Mouse (Mus musculus): ENCODE measurements around the gene Trpm3. TPM values are rescaled to one million over a fixed set of nuclear protein-coding genes. Genes with fewer than 3 reads are reported as not detected.

The Trpm3 gene
- total RNA-seq, 2 experiments from 2014 or later = 3.5 to 5.3 TPM

DNA sequence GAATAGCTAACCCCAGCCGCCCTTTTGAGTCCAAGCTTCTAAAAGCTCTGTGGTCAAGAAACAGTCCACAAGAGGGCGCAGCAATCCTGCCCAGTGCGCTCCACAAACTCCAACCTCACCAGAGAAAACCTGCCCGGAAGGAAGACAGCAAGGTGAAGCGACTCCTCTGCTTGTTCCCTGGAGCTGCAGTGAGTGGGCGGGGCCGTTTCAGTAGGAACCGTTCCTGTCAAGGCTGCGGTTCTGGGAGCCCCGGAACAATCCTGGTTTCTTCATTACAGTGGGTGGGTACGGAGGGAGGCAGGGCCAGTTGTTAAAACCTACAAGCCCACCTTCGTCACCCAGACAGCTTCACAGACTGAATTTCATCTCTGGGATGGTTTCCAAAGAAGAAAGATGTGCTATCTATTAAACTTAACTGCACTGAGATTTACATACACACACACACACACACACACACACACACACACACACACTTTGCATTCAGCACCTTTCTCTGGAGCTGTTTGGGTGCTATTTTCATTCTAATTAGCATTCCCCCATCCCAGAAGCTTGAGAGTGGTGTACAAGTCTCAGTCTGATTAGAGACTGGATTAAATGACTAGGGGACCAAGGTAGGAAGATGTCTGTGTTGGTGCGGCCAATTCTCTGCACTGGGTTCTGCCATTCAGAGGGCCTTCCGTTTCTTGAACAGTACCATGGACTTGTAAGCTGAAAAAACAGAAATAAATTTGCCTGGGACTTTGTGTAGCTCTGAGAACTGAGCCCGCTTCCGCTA, 777.2 kb downstream of the Trpm3 start:
- DNase-seq (ENCODE audit: low spot score in 2 of 2) = peak; percentile 51 to 79

DNA sequence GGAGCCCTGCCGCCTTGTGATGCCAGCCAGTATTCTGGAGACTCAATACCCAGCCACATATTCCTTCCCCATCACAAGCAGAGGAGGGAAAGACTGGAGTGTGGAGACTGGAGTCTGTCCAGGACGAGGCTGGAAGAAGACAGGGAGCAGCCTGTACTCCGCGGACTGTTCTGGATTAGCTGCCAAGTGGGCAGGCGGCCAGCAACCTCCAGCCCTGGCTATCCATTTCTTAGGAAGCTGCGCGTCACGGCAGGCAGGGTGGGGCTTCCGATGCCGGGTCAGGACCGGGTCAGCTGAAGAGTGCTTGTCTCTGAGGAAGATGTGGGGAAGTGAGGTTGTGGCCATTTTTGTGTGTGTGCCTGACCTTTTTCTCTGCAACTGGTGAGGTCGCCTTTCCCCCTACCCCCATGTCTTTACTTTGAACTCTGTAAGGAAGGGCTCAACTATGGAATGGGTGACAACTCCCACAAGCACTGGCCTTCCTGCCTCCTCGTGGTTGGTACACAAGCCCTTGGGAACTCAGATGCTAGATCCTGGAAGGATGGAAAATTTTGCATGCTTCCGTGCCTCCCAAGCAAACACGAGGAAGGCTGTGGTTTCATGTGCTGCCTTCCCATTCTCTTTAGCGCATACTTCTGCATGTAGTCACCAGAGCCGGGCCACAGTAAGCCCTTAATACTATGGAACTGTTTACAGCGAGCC, 777.9 kb downstream of the Trpm3 start:
- peak; percentile 96 to 99 for DNase-seq (ENCODE audit: low spot score in 2 of 2)

GRCm38 (mm10) chr19:22917345-22917735, 778.5 kb downstream of the Trpm3 start:
- no peak for DNase-seq (ENCODE audit: low spot score in 2 of 2)

GRCm38 (mm10) chr19:22920949-22921348, 782.1 kb downstream of the Trpm3 start:
- no peak for DNase-seq (ENCODE audit: low spot score in 2 of 2)

GRCm38 (mm10) chr19:22922871-22923670, 784.2 kb downstream of the Trpm3 start:
- DNase-seq (ENCODE audit: low spot score in 2 of 2) = no peak

DNA sequence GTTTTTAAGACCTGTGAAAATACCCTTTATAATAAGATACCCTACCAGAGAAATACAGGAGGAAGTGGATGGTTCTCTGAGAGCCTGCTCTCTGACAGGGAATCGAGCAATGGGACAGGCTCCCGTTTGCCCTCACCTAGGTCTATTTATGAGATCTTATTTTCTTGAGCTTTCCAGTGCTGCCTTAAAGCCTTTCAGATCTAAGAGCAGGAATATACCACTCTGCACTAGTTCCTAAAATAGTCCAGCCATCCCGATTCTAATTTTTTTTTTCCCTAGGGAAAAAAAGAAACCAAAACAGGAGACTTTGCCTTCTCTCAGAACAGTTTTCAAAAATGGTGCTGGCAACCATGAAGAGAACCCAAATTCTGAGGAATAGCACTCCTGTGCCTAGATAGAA, 786.4 kb downstream of the Trpm3 start:
- DNase-seq (ENCODE audit: low spot score in 2 of 2) = no peak

- DNase-seq (ENCODE audit: low spot score in 2 of 2) = no peak
Measured at GRCm38 (mm10) chr19:22926753-22927152, 787.9 kb downstream of the Trpm3 start.

DNA sequence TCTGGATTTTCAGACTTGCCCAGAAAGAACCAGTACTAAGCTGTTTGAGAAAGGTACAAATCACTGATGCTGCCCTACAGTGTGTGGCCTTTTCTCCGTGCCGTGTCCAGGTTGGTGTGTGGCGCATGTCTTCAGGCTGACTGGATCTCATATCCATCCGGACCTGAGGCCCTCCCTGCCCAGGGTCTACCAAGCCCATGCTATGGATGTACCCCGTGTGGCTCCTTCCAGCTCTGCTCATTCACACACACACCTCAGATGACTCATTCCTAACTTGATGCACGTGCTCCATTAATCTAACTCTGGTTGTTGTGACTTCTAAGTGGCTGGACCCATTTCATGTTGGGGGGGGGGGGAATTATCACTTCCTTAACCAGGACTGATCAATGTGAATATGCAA, 789.5 kb downstream of the Trpm3 start:
- DNase-seq (ENCODE audit: low spot score in 2 of 2) = no peak

DNA sequence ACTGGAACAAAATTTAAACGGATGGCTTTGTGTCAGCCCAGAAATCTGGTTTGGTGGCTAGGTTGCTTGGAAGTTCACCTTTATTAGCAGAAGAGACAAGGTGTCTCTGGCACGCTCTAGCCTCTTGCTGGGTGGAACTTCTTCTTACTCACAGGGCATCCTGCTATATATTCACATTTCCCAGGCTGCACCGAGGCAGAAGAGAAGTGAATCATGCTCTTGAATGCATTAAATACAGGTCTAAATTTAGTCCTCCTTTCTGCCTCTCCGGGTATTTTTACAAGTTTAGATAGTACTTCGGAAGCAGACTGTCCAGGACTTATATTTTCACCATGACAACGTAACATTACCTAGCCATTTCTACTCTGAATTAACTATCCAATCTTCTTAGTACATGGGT, 790.9 kb downstream of the Trpm3 start:
- no peak for DNase-seq (ENCODE audit: low spot score in 2 of 2)

DNA sequence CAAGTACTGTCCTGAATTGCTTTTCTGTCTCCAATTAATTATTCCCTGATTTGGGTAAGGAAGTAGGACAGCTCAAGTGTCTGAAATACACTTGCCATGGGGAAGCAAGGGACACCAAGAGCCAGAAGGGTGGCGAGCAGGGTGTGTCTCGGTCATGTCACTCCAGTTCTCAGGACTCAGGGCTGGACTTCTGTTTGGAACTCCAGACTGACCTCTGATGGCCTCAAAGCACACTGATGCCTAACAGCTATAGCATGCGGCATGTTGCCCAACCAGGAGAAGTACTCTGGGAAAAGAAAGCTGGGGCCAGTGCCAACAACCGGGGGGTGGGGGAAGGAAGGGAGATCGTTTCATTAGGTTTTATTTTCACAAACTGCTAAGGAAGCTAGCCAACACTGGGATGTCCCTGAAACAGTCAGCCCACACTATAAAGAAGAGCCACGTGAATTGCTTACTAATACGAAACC, 791.6 kb downstream of the Trpm3 start:
- peak in 1 of 2 experiments; percentile 58 for DNase-seq (ENCODE audit: low spot score in 2 of 2)

- DNase-seq (ENCODE audit: low spot score in 2 of 2) = no peak
Measured at GRCm38 (mm10) chr19:22931006-22931405, 792.2 kb downstream of the Trpm3 start.

GRCm38 (mm10) chr19:22935067-22935466, 796.2 kb downstream of the Trpm3 start:
- DNase-seq (ENCODE audit: low spot score in 2 of 2) = no peak

DNA sequence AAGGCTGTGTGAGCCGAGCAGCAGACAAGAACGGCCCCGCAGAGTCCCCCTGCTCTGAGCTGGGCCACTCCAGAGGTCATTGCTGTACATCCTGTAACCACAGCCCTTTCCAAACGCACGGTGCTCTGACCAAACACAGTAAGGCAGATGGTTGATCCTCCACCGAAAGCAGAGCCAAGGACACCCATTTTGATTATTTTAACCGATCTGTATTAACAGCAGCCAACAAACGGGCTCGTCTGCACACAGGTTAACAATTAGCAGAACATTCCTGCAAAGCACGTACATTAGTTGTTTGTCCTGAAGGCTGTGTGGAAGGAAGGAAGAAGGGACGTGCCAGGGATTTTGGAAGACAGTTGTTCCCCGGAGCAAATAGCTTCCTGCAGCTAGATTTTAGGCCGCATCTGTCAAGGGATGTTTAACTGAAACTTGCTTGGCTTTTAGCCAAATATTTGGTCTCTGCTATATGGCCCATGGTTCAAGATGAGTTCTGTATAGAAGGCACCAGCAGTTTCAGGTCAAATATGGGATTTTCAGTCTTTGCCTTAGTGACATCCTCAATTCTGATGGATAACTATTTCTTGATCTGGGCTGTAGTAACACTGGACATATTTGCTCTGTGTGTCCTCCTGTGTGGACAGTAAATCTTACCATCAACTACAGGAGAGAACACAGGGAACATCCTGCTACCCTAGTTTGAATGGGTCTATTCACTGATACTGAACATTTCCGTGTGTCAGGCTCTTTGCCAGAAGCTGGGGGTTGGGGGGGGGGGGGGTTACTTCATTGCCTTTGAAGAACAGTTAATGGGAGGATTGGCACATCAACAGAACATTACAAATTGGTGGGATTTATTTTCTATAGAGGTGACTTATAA, 800.2 kb downstream of the Trpm3 start:
- DNase-seq (ENCODE audit: low spot score in 2 of 2) = no peak

DNA sequence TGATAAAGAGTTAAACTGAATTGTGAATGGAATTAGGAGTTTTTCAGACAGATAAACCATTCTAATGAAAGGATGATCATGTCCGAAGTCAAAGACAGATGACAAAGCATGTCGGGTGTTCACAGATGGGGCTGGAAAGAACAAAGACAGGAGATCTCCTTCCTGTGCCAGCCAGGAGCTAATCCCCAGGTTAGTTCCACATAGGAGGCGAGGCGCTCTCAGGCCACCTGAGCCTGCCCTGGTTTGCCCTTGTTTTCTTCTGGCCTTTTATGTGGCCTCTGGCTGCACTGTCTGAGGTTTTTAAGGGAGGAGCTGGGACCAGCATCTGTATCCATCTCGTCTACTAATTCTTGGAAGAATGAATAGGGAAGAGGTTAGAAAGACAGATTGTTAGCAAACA, 801.0 kb downstream of the Trpm3 start:
- no peak for DNase-seq (ENCODE audit: low spot score in 2 of 2)

DNA sequence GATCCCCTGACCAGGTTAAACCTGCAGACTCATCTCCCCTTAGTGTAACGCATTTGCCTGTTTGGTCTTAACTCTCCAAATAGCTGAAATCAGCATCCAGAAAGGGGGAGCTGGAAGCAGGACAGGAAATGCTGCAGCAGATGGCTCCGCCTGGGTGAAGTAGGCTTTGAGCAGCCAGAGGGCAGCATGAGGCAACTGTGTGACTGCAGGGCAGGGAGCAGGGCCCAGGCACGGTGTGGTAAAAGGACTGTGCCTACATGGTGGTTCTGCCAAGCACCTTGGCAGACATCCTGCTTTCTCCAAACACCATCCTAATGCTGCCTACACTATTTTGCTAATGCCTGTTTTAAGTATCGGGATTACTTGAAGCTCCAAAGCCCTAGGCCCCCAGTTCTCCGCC, 801.6 kb downstream of the Trpm3 start:
- peak in 1 of 2 experiments; percentile 54 for DNase-seq (ENCODE audit: low spot score in 2 of 2)

GRCm38 (mm10) chr19:22940956-22941355, 802.1 kb downstream of the Trpm3 start:
- no peak for DNase-seq (ENCODE audit: low spot score in 2 of 2)

DNA sequence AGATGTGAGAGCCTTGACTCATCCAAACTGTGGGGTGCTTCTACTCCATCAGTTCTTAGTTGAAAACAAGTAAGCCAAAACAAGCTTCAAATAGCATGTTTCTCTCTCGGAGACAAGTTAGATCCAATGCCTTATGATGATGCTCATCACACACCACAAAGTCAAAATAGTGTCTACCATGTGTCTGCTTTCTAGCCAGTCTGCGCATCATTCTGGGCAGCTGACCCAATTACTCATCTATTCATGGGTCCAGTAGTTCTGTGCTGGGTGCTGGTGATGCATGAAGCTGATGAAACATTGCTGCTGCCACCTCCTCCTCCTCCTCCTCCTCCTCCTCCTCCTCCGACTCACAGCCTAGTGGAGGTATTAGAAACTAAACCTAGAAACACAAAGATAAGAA, 813.6 kb downstream of the Trpm3 start:
- no peak for DNase-seq (ENCODE audit: low spot score in 2 of 2)

DNA sequence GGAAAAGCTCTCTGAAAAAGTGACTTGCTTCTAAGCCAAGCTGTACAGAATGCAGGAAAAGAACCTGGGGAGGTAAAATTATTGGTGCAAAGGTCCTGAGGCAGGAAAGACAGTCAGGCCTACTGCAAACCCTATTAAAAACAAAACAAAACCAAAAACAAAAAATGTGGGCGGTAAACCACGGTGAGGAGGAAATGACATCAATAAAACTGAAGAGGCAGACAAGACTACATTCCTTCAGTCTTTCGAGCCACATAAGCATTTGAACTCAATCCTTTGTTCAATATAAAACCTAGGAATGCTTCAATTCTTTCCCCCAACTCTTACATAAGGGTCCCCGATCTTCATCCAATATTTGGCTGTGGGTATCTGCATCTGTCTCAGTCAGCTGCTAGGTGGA, 814.3 kb downstream of the Trpm3 start:
- DNase-seq (ENCODE audit: low spot score in 2 of 2) = no peak

DNA sequence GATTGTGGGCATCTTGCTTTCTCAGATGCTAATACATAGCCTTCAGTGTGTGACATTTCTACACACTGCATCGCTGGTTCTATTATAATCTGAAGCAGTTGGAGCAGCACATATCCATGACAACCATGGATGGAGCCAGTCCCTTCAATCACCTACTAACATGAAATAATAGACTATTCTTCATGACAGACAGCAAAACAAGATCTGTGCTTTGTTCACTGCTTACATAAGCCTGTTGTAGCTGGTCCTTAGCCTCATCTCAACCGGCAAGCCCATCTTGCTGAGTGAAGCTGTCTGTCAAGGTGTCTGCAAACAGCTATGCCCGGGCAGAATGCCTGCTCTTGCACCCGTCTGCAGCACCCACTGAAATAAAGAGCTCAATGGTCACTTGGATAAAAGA, 819.6 kb downstream of the Trpm3 start:
- DNase-seq (ENCODE audit: low spot score in 2 of 2) = no peak

GRCm38 (mm10) chr19:22960450-22961265, 821.8 kb downstream of the Trpm3 start:
- no peak for DNase-seq (ENCODE audit: low spot score in 2 of 2)

All from gastrocnemius, postnatal 4 days (tissue).